Mouse (Mus musculus) testis, postnatal 10 days (tissue): ENCODE measurements around the gene Calcrl.
"Not testable (repeated sequence)": the region's sequence is repeated elsewhere in the genome, so short reads cannot be mapped to it uniquely, and the experiment has no call there.

Experiments
- DNase-seq: peaks from one replicate; pipeline ENCODE4 v3.0.0; 2021; ENCODE audit warnings: low spot score

The Calcrl gene

GRCm38 (mm10) chr2:84388537-84388936 is 36.7 kb downstream of the Calcrl start:
- DNase-seq = not testable (repeated sequence)

GRCm38 (mm10) chr2:84388023-84388416 is 37.2 kb downstream of the Calcrl start:
- no peak for DNase-seq

- DNase-seq = no peak
Measured at GRCm38 (mm10) chr2:84387394-84388022, 37.7 kb downstream of the Calcrl start.

- no peak for DNase-seq
Measured at GRCm38 (mm10) chr2:84386563-84387393, 38.4 kb downstream of the Calcrl start.

- DNase-seq = no peak
Measured at GRCm38 (mm10) chr2:84384911-84385693, 40.1 kb downstream of the Calcrl start.

- DNase-seq = no peak
Measured at GRCm38 (mm10) chr2:84383828-84384227, 41.4 kb downstream of the Calcrl start.

- DNase-seq = no peak
Measured at GRCm38 (mm10) chr2:84382556-84382955, 42.7 kb downstream of the Calcrl start.

- no peak for DNase-seq
Measured at GRCm38 (mm10) chr2:84381997-84382396, 43.2 kb downstream of the Calcrl start.

GRCm38 (mm10) chr2:84380816-84381215 is 44.4 kb downstream of the Calcrl start:
- DNase-seq = no peak

- no peak for DNase-seq
Measured at GRCm38 (mm10) chr2:84378678-84379077, 46.5 kb downstream of the Calcrl start.

- DNase-seq = no peak
Measured at GRCm38 (mm10) chr2:84369256-84369655, 56.0 kb downstream of the Calcrl start.

- no peak for DNase-seq
Measured at GRCm38 (mm10) chr2:84366742-84367141, 58.5 kb downstream of the Calcrl start.

GRCm38 (mm10) chr2:84365266-84365665 is 59.9 kb downstream of the Calcrl start:
- no peak for DNase-seq

GRCm38 (mm10) chr2:84362779-84363719 is 62.2 kb downstream of the Calcrl start:
- no peak for DNase-seq

GRCm38 (mm10) chr2:84358690-84359343 is 66.4 kb downstream of the Calcrl start:
- DNase-seq = no peak

- no peak for DNase-seq
Measured at GRCm38 (mm10) chr2:84355281-84355680, 69.9 kb downstream of the Calcrl start.

GRCm38 (mm10) chr2:84347376-84347775 is 77.8 kb downstream of the Calcrl start:
- no peak for DNase-seq

GRCm38 (mm10) chr2:84343756-84344155 is 81.5 kb downstream of the Calcrl start:
- DNase-seq = no peak

GRCm38 (mm10) chr2:84337774-84338450 is 87.3 kb downstream of the Calcrl start:
- no peak for DNase-seq

- no peak for DNase-seq
Measured at GRCm38 (mm10) chr2:84336331-84336730, 88.9 kb downstream of the Calcrl start.
